Mouse (Mus musculus): ENCODE measurements around the gene Gga1.

Gga1 gene

GRCm38 (mm10) chr15:78937311-78937710 is 60.3 kb downstream of the Gga1 start:
- DNase-seq (ENCODE audit: low read depth): no peak

GRCm38 (mm10) chr15:78937963-78938362 is 61.0 kb downstream of the Gga1 start:
- no peak for DNase-seq (ENCODE audit: low read depth)

GRCm38 (mm10) chr15:78940325-78940724 is 63.3 kb downstream of the Gga1 start:
- DNase-seq (ENCODE audit: low read depth): no peak

- DNase-seq (ENCODE audit: low read depth): peak; percentile 40
Observed at GRCm38 (mm10) chr15:78942663-78943062, 65.7 kb downstream of the Gga1 start.

All from fibroblast of lung, adult 2 months (primary cell).